Mouse (Mus musculus): ENCODE data around the gene Ppia.

DNA sequence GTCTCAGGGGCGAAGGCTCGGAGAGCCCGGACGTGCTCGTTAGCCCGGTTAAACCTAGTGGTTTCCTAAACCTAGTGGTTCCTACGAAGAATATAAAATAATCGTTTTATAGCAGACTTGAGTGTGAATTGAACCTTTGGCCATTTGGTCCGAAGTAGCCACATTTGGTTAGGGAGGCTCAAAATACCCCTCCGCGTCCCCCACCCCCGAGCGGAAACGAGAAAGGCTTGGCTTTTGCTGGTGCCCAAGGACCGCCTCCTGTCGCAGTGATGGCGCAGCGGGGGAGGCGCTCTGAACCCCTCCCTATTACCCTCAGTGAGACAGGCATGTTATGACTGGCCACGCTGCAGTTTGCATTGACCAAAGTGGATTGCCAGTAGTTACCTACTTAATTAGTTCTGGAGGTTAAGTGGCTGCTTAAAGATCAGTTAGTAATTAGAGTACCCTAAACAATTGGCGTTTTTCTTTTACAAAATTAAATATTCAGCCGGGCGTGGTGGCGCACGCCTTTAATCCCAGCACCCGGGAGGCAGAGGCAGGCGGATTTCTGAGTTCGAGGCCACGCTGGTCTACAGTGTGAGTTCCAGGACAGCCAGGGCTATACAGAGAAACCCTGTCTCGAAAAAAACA lies 1.3 kb downstream of the Ppia start:
- TF ChIP-seq POLR2A (IDR thresholded peaks at IDR 0.05; ENCODE audit: insufficient read length, low read depth) (peak; percentile 68), CEBPB (IDR thresholded peaks at IDR 0.05; ENCODE audit: insufficient read depth, poor library complexity, severe bottlenecking) (no peak), TCF12 (IDR thresholded peaks at IDR 0.05; ENCODE audit: insufficient read depth, poor library complexity, severe bottlenecking) (no peak), MYOG (IDR thresholded peaks at IDR 0.05; ENCODE audit: control insufficient read depth in 1 of 3, insufficient read depth in 1 of 3, insufficient read length in 2 of 3, low read depth in 2 of 3) (no peak), MAX (IDR thresholded peaks at IDR 0.05; ENCODE audit: low read depth) (no peak), USF1 (IDR thresholded peaks at IDR 0.05; ENCODE audit: low read depth) (no peak), MYOD1 (IDR thresholded peaks at IDR 0.05; ENCODE audit: control insufficient read depth in 1 of 3, insufficient read length in 2 of 3, low read depth in 2 of 3) (no peak), E2F4 (IDR thresholded peaks at IDR 0.05; ENCODE audit: insufficient read depth) (no peak)

Measured in myocyte (in vitro differentiated cells).